Mouse (Mus musculus): ENCODE data around the gene Creb3l2.
A peak's percentile ranks its signal among the peaks of the same experiment; 100 is the strongest.
"Not testable (repeated sequence)": the region's sequence is repeated elsewhere in the genome, so short reads cannot be mapped to it uniquely, and the experiment has no call there.

Creb3l2 gene

DNA sequence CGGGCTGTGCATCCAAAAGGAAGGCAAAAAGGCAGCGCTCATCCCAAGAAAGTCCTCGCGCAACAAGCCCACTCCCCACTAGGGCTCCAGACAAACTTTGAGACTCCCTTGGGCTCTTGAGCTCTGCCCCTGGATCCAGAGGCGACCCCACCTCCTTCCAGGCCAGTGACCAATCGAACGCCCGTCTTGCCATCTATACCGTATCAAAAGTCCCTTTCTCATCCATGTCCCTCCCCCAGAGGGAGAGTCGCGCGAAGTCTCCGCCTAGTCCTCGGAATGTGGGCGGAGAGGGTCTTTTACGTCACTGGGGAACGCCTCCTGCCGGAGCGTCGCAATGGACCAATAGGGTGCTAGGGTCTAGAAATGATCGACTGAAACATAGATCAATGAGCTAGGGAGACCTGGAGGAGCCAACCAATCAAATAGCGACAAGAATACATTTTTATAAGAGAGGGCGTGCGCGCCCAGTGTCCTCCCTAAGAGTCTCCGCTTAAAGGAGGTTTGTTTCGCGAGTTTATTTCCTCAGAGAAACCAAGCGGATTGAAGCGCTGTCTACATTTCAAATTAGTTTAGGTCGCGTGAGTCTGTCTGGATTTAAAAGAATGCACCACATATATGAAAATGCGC is at the start of gene Creb3l2:
Gene Creb3l2 (minus strand): TSS at position 106 of the 627 bp plus-strand sequence.
- peak; percentile 99 for DNase-seq (ENCODE audit: low spot score)

DNA sequence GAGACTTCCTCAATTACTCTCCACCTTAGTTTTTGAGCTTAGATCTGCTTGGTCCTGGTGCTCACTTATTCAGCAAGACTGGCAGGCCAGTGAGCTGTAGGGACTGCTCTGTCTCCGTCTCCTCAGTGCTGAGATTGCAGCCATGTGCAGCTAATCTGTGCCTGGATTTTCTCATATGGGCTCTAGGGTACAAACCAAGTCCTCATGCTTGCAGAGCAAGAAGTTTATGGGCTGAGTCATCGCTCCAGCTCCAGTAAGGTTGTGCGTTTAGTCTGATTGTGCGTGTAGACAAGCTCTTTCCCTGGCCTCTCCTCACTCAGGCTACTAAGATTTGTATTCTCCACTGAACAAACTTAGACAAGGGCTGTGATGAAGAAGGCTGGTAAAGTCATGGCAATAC is 44.6 kb upstream of the Creb3l2 start:
- no peak for DNase-seq (ENCODE audit: low spot score)

DNA sequence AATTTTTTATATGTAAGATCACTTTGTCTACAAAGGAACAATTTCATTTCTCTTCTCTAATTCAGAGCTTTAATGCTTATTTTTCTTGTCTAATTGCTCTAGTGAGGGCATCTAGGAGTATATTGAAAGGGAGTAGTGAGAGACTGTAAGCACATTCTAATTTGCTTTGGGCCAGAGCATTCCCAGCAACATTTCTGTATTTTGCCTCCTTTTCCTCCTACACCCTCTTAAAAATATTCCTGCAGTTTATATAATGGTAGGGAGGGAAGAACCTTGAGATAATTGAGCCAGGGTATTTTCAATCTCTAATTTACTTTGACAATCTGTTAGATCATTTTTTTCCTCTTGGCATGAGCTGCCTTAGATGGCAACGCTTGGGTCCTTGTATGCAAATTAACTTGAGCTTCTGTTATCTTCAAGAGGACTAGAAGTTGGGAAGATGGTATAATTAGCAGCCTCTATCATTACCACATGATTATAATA is 42.7 kb upstream of the Creb3l2 start:
- DNase-seq (ENCODE audit: low spot score) = no peak

DNA sequence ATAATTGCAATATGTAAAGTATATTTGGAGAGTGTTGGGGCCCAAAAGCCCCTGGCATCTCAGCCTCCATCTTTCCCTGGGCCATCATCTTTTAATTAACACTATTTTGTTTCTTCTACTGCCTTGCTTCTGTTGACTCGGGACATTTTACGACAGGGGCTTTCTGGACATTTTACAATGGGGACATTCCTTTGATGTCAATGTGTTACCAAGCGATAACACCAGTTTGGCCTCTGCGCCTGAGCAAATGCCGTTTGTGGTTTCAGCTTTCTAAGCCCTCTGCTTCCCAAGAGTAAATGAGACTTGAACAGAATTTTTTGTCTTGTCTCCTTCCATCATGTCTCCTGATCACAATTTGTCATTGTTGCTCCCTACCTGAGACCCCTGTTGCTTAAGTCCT is 41.3 kb upstream of the Creb3l2 start:
- no peak for DNase-seq (ENCODE audit: low spot score)

DNA sequence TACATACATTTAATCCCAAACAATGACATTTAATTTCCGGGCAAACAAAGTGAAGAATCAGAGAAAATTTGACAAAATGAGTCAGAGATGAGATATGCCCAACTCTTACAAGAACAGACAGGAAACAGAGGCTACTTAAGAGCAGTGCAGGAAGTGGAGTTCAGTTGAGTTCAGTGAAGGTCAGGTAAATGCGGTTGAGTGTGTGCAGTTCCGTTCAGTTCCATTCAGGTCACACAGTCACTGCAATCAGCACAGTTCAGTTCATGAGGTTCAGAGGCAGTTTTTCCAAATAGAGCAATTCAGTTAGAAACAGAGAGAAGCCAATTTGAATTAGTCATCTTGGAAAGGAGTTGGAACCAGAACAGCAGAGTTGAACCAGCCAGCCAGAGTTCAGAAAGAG is 39.2 kb upstream of the Creb3l2 start:
- no peak for DNase-seq (ENCODE audit: low spot score)

DNA sequence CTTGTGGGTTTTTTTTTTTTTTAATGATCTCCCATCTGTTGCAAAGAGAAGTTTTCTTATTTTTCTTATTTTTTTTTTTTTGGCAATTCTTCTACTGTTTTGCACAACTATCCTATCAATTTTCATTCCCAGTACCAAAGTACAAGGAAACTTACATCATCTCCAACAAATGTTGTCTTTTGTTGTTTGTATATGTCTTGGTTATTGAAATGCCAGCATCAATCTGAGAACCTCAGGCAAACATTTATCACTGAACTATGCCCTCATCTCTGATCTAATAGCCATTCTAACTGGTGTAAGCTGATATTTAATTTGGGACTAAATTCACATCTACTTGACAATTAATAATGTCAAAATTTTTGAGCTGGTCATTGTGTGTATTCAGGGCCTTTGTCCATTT is 38.1 kb upstream of the Creb3l2 start:
- no peak for DNase-seq (ENCODE audit: low spot score)

DNA sequence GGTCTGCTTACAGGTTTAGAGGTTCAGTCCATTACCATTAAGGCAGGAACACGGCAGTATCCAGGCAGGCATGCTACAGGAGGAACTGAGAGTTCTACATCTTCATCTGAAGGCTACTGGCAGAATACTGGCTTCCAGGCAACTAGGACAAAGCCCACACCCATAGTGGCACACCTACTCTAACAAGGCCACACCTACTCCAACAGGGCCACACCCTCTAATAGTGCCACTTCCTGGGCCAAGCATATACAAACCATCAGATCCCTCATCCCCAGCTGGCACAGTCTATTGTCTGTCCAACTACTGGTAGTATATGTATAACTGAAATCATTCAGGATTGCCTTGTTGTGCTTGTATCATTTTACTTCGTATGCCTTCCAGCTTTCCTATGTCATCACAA is 36.5 kb upstream of the Creb3l2 start:
- no peak for DNase-seq (ENCODE audit: low spot score)

DNA sequence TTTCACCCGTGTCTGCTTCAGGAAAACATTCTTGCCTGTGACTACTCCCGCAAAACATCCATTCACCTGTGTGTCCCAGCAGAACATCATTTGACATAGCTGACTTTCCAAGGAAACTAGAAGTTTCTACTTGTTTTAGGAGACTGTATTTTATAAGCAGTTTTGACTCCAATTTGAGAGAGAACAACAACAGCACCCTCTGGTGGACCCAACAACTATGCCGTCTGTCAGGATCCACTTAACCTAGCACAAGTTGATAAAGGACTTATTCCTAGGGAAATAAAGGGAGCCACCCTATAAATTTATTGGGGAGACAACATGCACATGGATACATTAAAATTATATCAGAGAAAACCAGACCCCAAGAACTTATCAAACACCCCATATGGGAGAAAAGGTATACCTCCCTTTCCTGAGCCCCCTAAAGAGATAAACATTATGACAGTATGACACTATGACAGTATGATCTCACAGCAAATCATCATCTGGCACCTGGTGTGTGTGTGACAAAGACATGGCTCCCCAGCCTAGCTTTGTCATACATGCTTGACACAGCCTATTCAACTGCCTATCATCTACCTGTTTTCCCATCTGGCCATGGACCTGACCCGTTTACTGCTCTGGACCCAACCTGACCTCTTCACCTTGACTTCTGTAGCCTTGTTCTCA is 31.9 kb upstream of the Creb3l2 start:
- DNase-seq (ENCODE audit: low spot score) = no peak

DNA sequence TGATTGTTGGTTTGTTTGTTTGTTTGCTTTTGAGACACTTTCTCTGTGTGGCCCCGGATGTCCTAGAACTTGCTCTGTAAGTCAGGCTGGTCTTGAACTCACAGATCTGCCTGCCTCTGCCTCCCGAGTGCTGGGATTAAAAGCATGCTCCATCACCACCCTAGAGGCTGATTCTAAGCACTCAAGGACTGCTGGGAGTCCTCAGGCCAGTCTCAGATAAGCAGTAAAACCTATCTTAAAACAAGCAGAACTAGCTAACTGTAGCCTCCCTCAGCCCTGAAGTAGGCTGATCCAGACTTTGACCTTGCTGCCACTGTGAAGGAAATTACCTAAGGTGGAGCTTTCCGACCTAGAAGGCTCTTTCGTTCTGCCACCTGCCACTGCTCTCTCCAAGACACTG is 28.3 kb upstream of the Creb3l2 start:
- no peak for DNase-seq (ENCODE audit: low spot score)

DNA sequence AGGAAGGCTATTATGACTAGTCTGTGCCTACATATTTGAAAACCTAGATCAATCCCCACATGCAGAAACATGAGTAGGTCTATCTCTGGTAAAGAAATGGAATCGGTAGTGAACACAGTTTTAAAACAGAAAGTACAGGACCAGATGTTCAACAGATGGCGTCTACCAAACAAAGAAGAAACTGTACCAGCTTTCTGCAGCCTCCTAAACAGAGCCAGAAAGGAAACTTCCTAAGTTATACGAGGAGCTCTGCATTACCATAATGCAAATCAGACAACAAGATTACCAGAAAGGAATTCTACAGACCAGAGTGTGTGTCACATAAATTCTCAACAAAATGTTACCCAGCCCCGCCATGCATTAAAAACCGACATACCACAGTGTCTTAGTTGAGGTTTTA is 23.9 kb upstream of the Creb3l2 start:
- no peak for DNase-seq (ENCODE audit: low spot score)

DNA sequence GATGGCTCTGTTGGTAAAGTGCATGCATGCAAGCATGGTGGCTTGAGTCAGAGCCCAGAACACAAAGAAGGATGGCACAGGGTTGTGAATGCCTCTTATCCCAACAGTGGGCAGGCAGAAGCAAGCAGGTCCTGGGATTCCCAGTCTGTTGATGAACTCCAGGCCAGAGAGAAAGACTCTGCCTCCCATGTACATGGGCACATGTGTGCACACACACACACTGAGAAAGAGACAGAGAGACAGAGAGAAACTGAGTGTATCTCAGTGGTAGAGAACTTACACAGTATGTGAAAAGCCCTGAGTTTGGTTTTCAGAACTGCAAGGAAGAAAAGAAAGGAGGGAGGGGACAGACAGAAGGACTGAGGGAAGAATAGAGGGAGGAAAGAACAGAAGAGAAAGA is 23.4 kb upstream of the Creb3l2 start:
- no peak for DNase-seq (ENCODE audit: low spot score)

DNA sequence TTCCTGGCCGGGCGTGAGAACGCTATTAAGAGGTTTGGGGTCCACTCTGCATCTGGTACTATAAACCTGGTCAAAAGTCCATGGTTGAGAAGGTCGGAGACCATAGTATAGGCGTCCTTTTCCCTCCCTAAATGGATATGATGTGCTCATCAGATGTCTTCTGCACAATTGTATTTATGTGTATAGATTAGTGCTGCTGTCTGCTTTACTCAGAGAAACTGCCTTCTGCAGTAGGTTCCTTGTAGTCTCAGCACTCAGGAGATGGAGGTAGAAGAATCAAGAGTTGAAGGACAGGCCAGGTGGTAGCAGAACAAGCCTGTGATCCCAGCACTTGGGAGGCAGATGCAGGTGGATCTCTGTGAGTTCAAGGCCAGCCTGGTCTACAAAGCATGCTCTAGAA is 22.6 kb upstream of the Creb3l2 start:
- no peak for DNase-seq (ENCODE audit: low spot score)

DNA sequence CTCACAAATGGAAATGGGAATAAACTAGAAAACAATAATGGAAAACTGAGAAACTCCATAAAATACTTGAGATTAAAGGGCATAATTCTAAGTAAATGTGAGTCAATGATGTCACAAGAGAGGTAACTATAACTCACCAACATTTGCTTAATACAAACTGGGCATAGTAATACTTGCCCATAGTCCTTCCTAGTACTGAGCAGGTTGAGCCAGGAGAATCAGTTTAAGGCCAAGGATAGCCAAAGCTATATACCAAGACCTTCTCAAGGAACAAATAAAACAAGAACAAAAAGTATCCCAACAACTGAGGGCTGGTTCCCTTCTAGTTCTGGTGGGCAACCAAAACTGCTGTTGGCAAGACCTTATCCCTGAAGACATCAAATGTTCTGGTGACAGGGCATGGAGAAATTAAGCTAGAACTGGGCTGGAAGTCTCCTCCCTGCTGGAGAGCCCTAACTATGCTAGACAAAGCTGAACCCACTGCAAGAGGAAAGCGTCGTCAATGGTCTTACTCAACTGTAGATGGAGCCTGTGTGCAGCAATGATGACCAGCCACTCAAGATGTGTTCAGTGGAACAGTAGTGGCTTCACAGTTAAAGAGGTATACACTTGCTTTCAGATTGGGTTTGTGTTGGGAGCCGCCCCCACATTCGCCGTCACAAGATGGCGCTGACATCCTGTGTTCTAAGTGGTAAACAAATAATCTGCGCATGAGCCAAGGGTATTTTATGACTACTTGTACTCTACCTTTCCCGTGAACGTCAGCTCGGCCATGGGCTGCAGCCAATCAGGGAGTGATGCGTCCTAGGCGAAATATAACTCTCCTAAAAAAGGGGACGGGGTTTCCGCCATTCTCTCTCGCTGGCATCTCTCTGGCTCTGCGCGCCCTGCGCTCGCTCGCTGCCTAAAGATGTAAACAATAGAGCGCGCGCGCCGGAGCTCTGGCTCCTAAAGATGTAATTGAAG is 21.9 kb upstream of the Creb3l2 start:
- peak; percentile 51 for DNase-seq (ENCODE audit: low spot score)

DNA sequence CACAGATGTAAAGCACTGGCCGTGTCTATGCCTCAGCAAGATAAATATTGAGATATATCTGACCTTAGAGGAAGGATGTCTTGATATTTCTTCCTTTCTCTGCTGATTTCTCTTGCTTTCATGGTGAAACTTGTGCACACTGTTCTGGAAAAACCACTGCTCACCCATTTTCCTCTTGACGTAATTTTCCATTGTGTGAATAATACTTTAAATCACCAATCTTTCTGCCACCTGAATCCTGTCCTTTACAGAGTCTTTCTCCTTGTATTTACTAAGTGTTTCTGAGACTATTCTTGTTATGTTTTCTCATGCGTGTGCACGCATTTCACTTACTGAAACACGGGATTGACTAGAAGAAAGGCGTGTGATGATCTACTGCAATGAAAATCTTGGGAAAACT is 18.7 kb upstream of the Creb3l2 start:
- no peak for DNase-seq (ENCODE audit: low spot score)

DNA sequence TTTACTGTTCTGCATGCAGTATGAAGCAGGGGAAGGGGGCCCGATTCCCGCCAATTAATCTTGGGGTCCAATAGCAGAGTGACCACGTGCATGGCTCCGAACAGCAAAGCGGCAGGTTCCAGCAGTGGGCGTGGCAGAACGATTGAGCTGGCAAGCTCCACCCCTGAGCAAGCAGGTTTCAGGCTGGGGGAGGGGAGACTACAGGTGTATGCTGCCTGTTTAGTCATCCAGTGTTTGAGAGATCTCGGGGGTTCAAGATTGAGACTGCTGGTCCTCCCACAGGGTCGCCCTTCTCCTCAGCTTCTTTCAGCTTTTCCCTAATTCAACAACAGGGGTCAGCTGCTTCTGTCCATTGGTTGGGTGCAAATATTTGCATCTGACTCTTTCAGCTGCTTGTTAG is 17.7 kb upstream of the Creb3l2 start:
- DNase-seq (ENCODE audit: low spot score) = not testable (repeated sequence)

DNA sequence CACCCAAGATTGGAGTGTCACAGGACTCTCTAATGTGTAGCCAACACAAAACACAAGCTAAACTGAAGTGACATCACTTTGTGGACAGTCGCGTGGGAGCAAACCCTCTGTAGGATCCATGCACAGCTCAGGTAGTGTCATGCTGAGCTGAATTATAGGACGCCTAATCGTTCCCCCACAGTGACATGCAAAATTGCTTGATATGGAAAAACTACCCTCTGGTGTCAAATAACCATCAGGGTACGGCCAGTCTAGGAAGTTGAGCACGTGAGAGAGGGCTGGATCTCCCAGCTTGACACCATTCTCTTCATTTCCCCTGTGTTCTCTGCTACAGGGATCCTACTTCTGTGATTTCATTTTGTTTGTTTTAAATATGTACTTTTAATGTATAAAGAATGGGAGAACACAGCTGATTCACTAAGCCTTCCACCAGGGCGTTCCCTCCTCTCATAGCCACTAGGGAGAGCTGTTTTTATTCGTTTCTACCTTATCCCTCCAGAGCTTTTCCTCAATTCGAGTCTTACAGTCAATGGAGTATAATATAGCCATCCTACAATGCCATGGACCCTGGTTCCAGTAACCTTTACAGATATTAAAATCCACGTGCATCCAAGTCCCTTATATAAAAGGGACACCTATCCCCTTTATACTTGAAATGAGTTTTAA is 16.2 kb upstream of the Creb3l2 start:
- DNase-seq (ENCODE audit: low spot score) = no peak

DNA sequence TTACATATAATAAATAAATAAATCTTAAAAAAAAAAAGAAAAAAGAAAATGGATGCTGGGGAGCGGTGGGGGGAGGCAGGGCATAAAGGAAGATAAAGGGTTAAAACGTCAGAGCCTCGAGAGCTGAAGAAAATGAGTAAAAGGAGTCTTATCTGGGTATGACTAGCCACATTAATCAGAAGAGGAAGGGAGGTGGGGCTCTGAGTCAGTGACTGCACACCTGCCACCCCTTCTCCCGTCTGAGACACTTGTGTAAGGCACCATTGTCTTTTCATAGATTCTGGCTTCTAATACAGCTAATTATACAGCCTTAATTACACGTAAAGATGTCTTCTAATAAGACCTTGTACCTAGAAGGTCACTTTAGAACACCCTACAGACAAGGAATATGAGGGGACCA is 13.6 kb upstream of the Creb3l2 start:
- DNase-seq (ENCODE audit: low spot score) = no peak

DNA sequence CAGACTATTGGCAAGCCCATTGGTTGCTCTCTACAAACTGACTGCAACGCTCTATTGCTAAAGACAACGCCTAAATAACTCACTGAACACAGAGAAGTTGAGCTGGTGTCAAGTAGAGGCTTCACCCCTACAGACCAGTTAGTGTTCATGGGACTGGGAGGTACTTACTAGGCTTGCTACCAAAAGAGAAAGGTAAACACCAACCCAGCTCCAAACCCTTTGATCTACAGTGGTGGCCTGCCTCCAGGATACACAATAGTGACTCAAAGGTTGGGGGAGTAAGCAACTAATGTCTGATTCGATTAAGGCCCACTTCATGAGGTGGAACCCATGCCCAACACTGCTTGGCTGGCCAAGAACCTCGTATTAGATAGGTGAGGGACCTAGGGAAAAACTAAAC is 11.1 kb upstream of the Creb3l2 start:
- no peak for DNase-seq (ENCODE audit: low spot score)

DNA sequence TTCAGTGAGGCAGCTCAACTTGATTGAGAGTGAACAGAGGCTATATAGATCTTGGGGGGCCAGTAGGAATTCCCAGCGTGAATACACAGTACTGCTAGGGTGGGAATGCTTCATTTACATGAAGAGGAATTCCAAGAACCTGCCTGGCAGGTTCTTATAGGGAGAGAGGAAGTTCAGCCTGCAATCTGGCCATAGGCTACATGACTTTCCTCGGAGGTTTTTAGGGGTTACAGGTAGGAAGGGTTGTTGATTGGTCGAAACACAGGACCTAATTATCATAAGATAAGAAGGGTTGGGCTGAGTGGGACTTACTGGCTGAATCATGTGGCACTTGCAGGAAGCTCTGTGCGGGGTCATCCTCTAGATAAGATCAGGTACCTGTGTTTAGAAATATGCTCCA is 9.7 kb upstream of the Creb3l2 start:
- no peak for DNase-seq (ENCODE audit: low spot score)

DNA sequence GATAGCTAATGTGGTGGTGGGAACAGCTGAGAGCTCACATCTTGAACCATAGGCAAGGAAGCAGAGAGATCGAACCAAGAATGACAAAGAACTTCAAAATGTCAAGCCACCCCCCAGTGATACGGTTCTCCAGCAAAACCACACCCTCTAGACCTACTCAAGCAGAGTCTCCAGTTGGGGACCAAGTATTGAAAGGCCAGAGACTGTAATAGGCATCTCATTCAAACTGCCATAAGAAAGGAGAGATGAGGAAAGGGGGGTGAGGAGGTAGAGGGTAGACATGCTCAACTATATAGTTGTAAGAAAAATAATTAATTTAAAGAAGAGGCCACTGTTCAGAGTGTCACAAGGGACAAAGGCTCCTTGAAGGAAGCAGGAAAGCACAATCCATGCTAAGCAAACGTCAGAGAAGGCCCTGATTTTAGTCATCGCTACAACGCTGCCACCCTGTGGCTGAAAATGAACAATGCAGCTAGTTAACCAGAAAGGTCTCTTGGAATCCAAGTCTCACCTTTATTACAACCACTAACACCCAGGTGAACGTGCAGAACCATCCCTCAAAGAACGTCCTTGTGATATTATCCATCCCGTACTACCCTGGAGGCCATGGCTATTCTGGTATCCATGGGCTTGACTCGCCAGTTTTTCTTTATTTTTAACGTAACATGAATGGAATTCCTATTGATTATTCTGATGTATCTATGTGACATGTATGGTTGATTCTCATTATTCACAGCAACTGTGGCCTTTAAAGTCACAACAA is 5.9 kb upstream of the Creb3l2 start:
- peak; percentile 57 for DNase-seq (ENCODE audit: low spot score)

DNA sequence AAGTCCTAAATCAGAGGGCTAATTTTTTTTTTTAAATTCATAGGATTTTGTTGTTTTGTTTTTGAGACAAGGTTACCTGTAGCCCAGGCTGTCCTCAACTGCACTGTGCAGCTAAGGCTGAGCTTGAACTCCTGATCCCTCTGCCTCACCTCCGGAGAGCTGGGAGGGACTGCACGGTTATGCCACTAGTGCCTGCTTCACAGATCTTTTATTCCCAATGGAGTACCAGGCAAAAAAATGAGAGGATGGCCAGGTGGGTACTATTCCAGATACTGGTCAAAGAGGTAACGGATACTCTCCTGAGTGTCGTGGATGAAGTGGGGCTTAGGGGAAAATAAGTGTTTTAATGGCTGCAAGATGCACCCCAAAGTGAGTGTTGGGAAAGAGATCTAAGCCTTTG is 835 bp upstream of the Creb3l2 start:
- DNase-seq (ENCODE audit: low spot score) = no peak
